Mouse (Mus musculus) ES-Bruce4 (cell line): ENCODE measurements around the gene Ryk.

Experiments used
- EP300 ChIP-seq: IDR thresholded peaks from 2 replicates; pipeline ENCODE4 v1.6.1; 2011; ENCODE audit warnings: low read depth, low read length; ENCODE audit not compliant: insufficient read depth
- POLR2A ChIP-seq: IDR thresholded peaks from one replicate; pipeline ENCODE4 v1.8.1; 2011; ENCODE audit warnings: low read length; ENCODE audit not compliant: insufficient read depth

DNA sequence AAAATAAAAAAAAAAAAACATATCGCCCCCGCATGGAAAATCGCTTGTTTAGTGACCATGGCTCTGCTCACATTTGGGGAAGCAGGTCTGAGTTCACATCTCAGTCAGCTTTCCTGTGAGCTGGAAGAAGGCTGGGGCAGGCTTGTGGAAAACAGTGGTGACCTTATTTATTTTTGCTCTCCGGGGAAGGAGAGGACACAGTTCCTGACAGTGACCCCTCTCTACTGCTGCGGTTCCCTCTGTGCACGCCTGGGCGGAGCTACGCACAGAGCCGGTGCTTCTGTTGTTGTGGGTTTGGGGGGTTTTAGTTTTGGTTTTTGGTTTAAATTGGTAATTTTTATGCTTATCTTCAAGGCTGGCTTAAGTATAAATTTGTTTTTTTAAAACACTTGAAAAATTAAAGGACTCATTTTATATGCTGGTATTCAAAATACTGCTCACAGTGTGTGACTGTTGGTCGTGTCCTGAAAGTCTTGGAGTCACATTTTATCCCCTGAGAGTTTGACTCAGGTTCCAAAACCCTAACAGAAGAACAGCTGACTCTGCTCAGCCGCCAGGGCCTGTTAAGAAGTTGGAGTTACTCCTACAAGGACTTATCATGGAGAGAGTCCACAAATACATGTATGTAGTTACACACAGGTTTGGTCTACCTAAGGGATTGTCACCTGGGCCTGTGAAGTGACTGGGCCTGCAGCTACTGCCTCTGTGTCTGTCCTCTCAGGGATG, 73.0 kb downstream of the Ryk start:
- TF ChIP-seq POLR2A, result no peak
- no peak for TF ChIP-seq EP300
